Mouse (Mus musculus) heart, embryonic 14.5 days (tissue): Measurements from ENCODE around the gene Kdf1. TPM values are rescaled to one million over a fixed set of nuclear protein-coding genes. Genes with fewer than 3 reads are reported as not detected.
A peak's percentile ranks its signal among the peaks of the same experiment; 100 is the strongest.

Source experiments
- ATAC-seq: fragments of 200-750 bp; cut with Nextera tagmentation; 2 replicates; pipeline ENCODE4 v1.8.0; 2017; ENCODE audit warnings: low read depth, moderate TSS enrichment; ENCODE audit not compliant: insufficient number of reproducible peaks, insufficient read depth, low FRiP score
- H3K27ac ChIP-seq, 2 experiments: fragments of 200-500 bp in 1 of 2; fragments of 300-500 bp in 1 of 2; sonication (generic) in 1 of 2; replicated peaks in 1 of 2; 2 replicates each; pipeline ENCODE4 v1.5.1; 2012 to 2014; ENCODE audit warnings: low read depth in 2 of 2, low read length in 2 of 2, control low read depth in 1 of 2, mild to moderate bottlenecking in 1 of 2, mixed read lengths in 1 of 2; ENCODE audit not compliant: control insufficient read depth in 1 of 2, insufficient read depth in 1 of 2
- H3K27me3 ChIP-seq: fragments of 300-500 bp; sonication (generic); 2 replicates; pipeline ENCODE4 v1.6.1; 2014; ENCODE audit warnings: mild to moderate bottlenecking, low read length, control low read depth; ENCODE audit not compliant: control insufficient read depth, insufficient read depth
- H3K36me3 ChIP-seq: fragments of 300-500 bp; sonication (generic); 2 replicates; pipeline ENCODE4 v1.6.1; 2014; ENCODE audit warnings: mild to moderate bottlenecking, control low read depth, low read length, mixed read lengths; ENCODE audit not compliant: control insufficient read depth, insufficient read depth
- H3K4me1 ChIP-seq, 2 experiments: fragments of 200-500 bp in 1 of 2; fragments of 300-500 bp in 1 of 2; sonication (generic) in 1 of 2; 2 replicates each; pipeline ENCODE4 v1.6.1; 2012 to 2014; ENCODE audit warnings: low read length in 2 of 2, control low read depth in 1 of 2, mixed read lengths in 1 of 2; ENCODE audit not compliant: control insufficient read depth in 2 of 2, insufficient read depth in 2 of 2
- H3K4me2 ChIP-seq: fragments of 300-500 bp; sonication (generic); 2 replicates; pipeline ENCODE4 v1.6.1; 2014; ENCODE audit warnings: mild to moderate bottlenecking, low read length
- H3K4me3 ChIP-seq, 2 experiments: fragments of 200-500 bp in 1 of 2; fragments of 300-500 bp in 1 of 2; sonication (generic) in 1 of 2; 2 replicates each; pipeline ENCODE4 v1.5.1; 2012 to 2014; ENCODE audit warnings: low read length in 2 of 2, mild to moderate bottlenecking in 2 of 2, control low read depth in 1 of 2, low read depth in 1 of 2, moderate library complexity in 1 of 2; ENCODE audit not compliant: control insufficient read depth in 1 of 2, insufficient read depth in 1 of 2
- H3K9ac ChIP-seq: fragments of 300-500 bp; sonication (generic); 2 replicates; pipeline ENCODE4 v1.6.1; 2014; ENCODE audit warnings: mild to moderate bottlenecking, low read length
- H3K9me3 ChIP-seq: fragments of 300-500 bp; sonication (generic); 2 replicates; pipeline ENCODE4 v1.6.1; 2016; ENCODE audit warnings: low read length, control low read depth; ENCODE audit not compliant: control insufficient read depth
- WGBS: fragments of 180-500 bp; shearing (Covaris S2); extraction: QIAGEN DNeasy Blood & Tissue Kit; methylation state at CpG from one replicate; pipeline ENCODE4 v1.1.7; 2014; 5-methylcytosine and 5-hydroxymethylcytosine counted together
- polyA plus RNA-seq: library from polyadenylated mRNA; unstranded; fragments of >200 nt; fragmentation: Nextera tagmentation; extraction: Ambion mirVana; gene quantifications from 2 replicates; pipeline ENCODE4 v1.2.1, GENCODE M21; 2014

Kdf1 gene
- polyA plus RNA-seq, result 0.20 and 0.62 TPM in 2 replicates

- Histone ChIP-seq H3K36me3 (no peaks in the 10 kb centered on the region), H3K27ac (no peak within 1 kb of the TSS), H3K9ac (peak within 1 kb of the TSS; percentile 57), H3K4me1 (peaks cover 0 to 9% of the 10 kb centered on the region in 2 experiments; a peak in 2 of 4 replicates), H3K4me2 (peak within 1 kb of the TSS; percentile 81), H3K9me3 (no peaks in the 10 kb centered on the region), H3K4me3 (peak within 1 kb of the TSS; percentile 45 to 48), H3K27me3 (peaks cover 39% of the 10 kb centered on the region)
- WGBS, result 3% methylated on average over 62 of the region's 69 CpGs
- no peak for ATAC-seq
Observed at GRCm38 (mm10) chr4:133518601-133519368, at the start of gene Kdf1. Kdf1 (plus strand) TSS chr4:133518963.

GRCm38 (mm10) chr4:133469122-133469521 lies 49.6 kb upstream of the Kdf1 start:
- peak overlapping the region; percentile 88 for H3K4me2 ChIP-seq
- peaks cover 4 to 12% of the 10 kb centered on the region in 2 experiments; a peak in 3 of 4 replicates for H3K4me1 ChIP-seq
- no peaks in the 10 kb centered on the region for H3K36me3 ChIP-seq
- 22% methylated on average over 12 of the region's 12 CpGs for WGBS
- H3K27me3 ChIP-seq, result no peaks in the 10 kb centered on the region
- H3K9me3 ChIP-seq, result peaks cover 4% of the 10 kb centered on the region; the same call in 1 of the 2 replicates
- ATAC-seq, result no peak
- H3K27ac ChIP-seq, result no peak overlapping the region
- peak overlapping the region in 1 of 2 experiments; percentile 3; a peak in 1 of 4 replicates for H3K4me3 ChIP-seq
- no peak overlapping the region for H3K9ac ChIP-seq

- Histone ChIP-seq H3K4me3 (no peak overlapping the region), H3K27ac (no peak overlapping the region), H3K4me1 (peaks cover 4 to 7% of the 10 kb centered on the region in 2 experiments; a peak in 2 of 4 replicates), H3K9ac (no peak overlapping the region), H3K36me3 (no peaks in the 10 kb centered on the region), H3K4me2 (no peak overlapping the region), H3K27me3 (peaks cover 11% of the 10 kb centered on the region; the same call in 1 of the 2 replicates), H3K9me3 (peaks cover 4% of the 10 kb centered on the region; the same call in 1 of the 2 replicates)
- WGBS, result 77% methylated on average over 7 of the region's 7 CpGs
- no peak for ATAC-seq
Observed at GRCm38 (mm10) chr4:133471135-133471821, 47.5 kb upstream of the Kdf1 start.

GRCm38 (mm10) chr4:133473833-133474232 lies 44.9 kb upstream of the Kdf1 start:
- peaks cover 26% of the 10 kb centered on the region; the same call in 1 of the 2 replicates for H3K27me3 ChIP-seq

GRCm38 (mm10) chr4:133479458-133480184 lies 39.1 kb upstream of the Kdf1 start, which contains the start of gene Tent5b:
Tent5b (plus strand) TSS chr4:133480132.
- Histone ChIP-seq H3K9ac (peak within 1 kb of the TSS; percentile 71), H3K27ac (no peak within 1 kb of the TSS), H3K4me1 (peaks cover 14 to 16% of the 10 kb centered on the region in 2 experiments; a peak in 3 of 4 replicates), H3K4me2 (peak within 1 kb of the TSS; percentile 73), H3K4me3 (peak within 1 kb of the TSS; percentile 51 to 53), H3K27me3 (peaks cover 52% of the 10 kb centered on the region), H3K36me3 (no peaks in the 10 kb centered on the region), H3K9me3 (no peaks in the 10 kb centered on the region)
- peak; percentile 96 for ATAC-seq
- 3% methylated on average over 29 of the region's 29 CpGs for WGBS

More at GRCm38 (mm10) chr4:133473833-133474232, 44.9 kb upstream of the Kdf1 start:
- Histone ChIP-seq H3K36me3 (no peaks in the 10 kb centered on the region), H3K4me3 (no peak overlapping the region), H3K4me1 (peaks cover 0 to 5% of the 10 kb centered on the region in 2 experiments; a peak in 1 of 4 replicates), H3K4me2 (no peak overlapping the region), H3K27ac (no peak overlapping the region), H3K9ac (no peak overlapping the region), H3K9me3 (peaks cover 4% of the 10 kb centered on the region; the same call in 1 of the 2 replicates)
- ATAC-seq, result no peak
- WGBS, result 64% methylated on average over 2 of the region's 2 CpGs

- Histone ChIP-seq H3K27ac (no peak overlapping the region), H3K4me3 (peak overlapping the region; percentile 51 to 53), H3K9ac (peak overlapping the region; percentile 71), H3K4me1 (peaks cover 14 to 16% of the 10 kb centered on the region in 2 experiments; a peak in 3 of 4 replicates), H3K36me3 (no peaks in the 10 kb centered on the region), H3K4me2 (peak overlapping the region; percentile 73), H3K27me3 (peaks cover 48% of the 10 kb centered on the region), H3K9me3 (no peaks in the 10 kb centered on the region)
- ATAC-seq, result 0 out of 2 replicates have a peak, but pooled peaks have one; percentile 16
- WGBS, result 5% methylated on average over 34 of the region's 34 CpGs
Observed at GRCm38 (mm10) chr4:133480185-133480537, 38.6 kb upstream of the Kdf1 start.

- Histone ChIP-seq H3K4me3 (peak overlapping the region in 1 of 2 experiments; percentile 51; a peak in 1 of 4 replicates), H3K27me3 (peaks cover 45% of the 10 kb centered on the region), H3K9ac (no peak overlapping the region), H3K4me2 (peak overlapping the region; percentile 73), H3K36me3 (no peaks in the 10 kb centered on the region), H3K27ac (no peak overlapping the region), H3K4me1 (peaks cover 14 to 16% of the 10 kb centered on the region in 2 experiments; a peak in 3 of 4 replicates), H3K9me3 (no peaks in the 10 kb centered on the region)
- WGBS, result 47% methylated on average over 6 of the region's 6 CpGs
- ATAC-seq, result no peak
Observed at GRCm38 (mm10) chr4:133480754-133481153, 38.0 kb upstream of the Kdf1 start.
